ENCODE assay signal across 18 mouse cellular contexts in the genomic region with DNA sequence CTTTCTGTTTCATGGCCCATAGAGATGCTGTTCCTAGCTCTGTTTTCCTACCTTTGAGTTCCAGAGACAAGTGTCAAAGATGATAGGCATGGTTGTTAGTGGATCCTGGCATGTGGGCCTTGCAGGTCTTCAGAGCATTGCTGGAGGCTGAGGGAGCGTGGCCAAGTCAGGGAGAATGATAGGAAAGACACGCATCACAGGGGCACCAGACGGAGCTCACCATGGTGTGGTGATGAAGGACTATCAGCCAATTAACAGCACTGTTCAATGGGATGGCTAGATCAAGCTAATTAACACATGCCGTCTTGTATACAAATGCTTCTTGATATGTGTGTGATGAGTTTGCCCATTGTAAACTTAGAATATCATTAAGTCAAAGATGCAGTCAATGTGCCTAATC.
DNase-seq lines count a peak whose midpoint lies in the region; ATAC-seq and TF ChIP-seq lines count a peak whose summit lies in the region.
"Had no signal": no experiment of that assay in that cellular context is flagged by ENCODE, and none has a peak within 500 bp of the region (broad histone marks: within the 10 kb centered on the region; RNA-seq: fewer than 3 reads in every experiment).

No protein-coding gene starts in this region.

- peak; percentile 61; the same call in 1 of the 2 replicates for ATAC-seq in forebrain, embryonic 15.5 days (replicated peaks)
- ATAC-seq in forebrain, embryonic 11.5 days (replicated peaks; ENCODE audit: low FRiP score) = no peak
- peak; percentile 27; the same call in 1 of the 2 replicates for ATAC-seq in forebrain, postnatal 0 days
- no peak for ATAC-seq in forebrain, embryonic 12.5 days (ENCODE audit: low FRiP score)
- peak; percentile 53; the same call in 1 of the 2 replicates for ATAC-seq in hindbrain, postnatal 0 days
- no peak for ATAC-seq in hindbrain, embryonic 13.5 days (ENCODE audit: low FRiP score)
- ATAC-seq: forebrain, embryonic 14.5 days had no signal

- H3K4me2 ChIP-seq in forebrain, embryonic 15.5 days (replicated peaks) = no peak overlapping the region
- no peak overlapping the region for H3K4me2 ChIP-seq in forebrain, embryonic 11.5 days (ENCODE audit: low read depth, low read length, severe bottlenecking)
- no peak overlapping the region for H3K4me2 ChIP-seq in forebrain, postnatal 0 days (ENCODE audit: low read depth)
- H3K4me2 ChIP-seq in forebrain, embryonic 12.5 days = no peak overlapping the region
- no peak overlapping the region for H3K4me2 ChIP-seq in hindbrain, postnatal 0 days (ENCODE audit: low read depth, low read length)
- H3K4me2 ChIP-seq in hindbrain, embryonic 13.5 days = no peak overlapping the region
- H3K4me2 ChIP-seq: embryonic facial prominence, embryonic 12.5 days had no signal

- H3K36me3 ChIP-seq in forebrain, embryonic 15.5 days = no peaks in the 10 kb centered on the region
- no peaks in the 10 kb centered on the region for H3K36me3 ChIP-seq in forebrain, embryonic 11.5 days (ENCODE audit: control insufficient read depth, insufficient read depth, low read length)
- H3K36me3 ChIP-seq in forebrain, postnatal 0 days (ENCODE audit: insufficient read depth) = no peaks in the 10 kb centered on the region
- H3K36me3 ChIP-seq in forebrain, embryonic 12.5 days (replicated peaks) = no peaks in the 10 kb centered on the region
- no peaks in the 10 kb centered on the region for H3K36me3 ChIP-seq in hindbrain, postnatal 0 days (ENCODE audit: insufficient read depth, low read length)
- H3K36me3 ChIP-seq in hindbrain, embryonic 13.5 days = no peaks in the 10 kb centered on the region
- H3K36me3 ChIP-seq: embryonic facial prominence, embryonic 10.5 days; embryonic facial prominence, embryonic 12.5 days had no signal

- no peaks in the 10 kb centered on the region for H3K27me3 ChIP-seq in forebrain, embryonic 15.5 days
- H3K27me3 ChIP-seq in forebrain, embryonic 11.5 days (ENCODE audit: control insufficient read depth, insufficient read depth, low read length) = no peaks in the 10 kb centered on the region
- H3K27me3 ChIP-seq in forebrain, postnatal 0 days (ENCODE audit: insufficient read depth, low read length) = no peaks in the 10 kb centered on the region
- 0 out of 2 replicates have a peak, but pooled peaks cover 4% of the 10 kb centered on the region for H3K27me3 ChIP-seq in forebrain, embryonic 12.5 days
- no peaks in the 10 kb centered on the region for H3K27me3 ChIP-seq in hindbrain, postnatal 0 days (ENCODE audit: insufficient read depth, low read length)
- H3K27me3 ChIP-seq in hindbrain, embryonic 13.5 days = no peaks in the 10 kb centered on the region
- H3K27me3 ChIP-seq: embryonic facial prominence, embryonic 12.5 days had no signal

- DNase-seq in forebrain, embryonic 11.5 days (ENCODE audit: low spot score) = no peak
- DNase-seq in forebrain, postnatal 0 days = no peak
- DNase-seq in hindbrain, postnatal 0 days (ENCODE audit: low spot score) = peak; percentile 17
- peak; percentile 55 for DNase-seq in brain, embryonic 14.5 days (ENCODE audit: low read depth)
- DNase-seq in ovary, adult 18-20 months (ENCODE audit: low spot score) = no peak
- DNase-seq: adrenal gland, adult 2 months; adrenal gland, postnatal 10 days; adrenal gland, postnatal 25 days; cerebellum, adult 11-12 months; cerebellum, adult 2 months; cerebellum, adult 9-10 months; cerebellum, postnatal 25 days had no signal

- no peaks in the 10 kb centered on the region for H3K9me3 ChIP-seq in forebrain, embryonic 15.5 days
- H3K9me3 ChIP-seq in forebrain, embryonic 11.5 days (ENCODE audit: control insufficient read depth, low read length) = no peaks in the 10 kb centered on the region
- H3K9me3 ChIP-seq in forebrain, postnatal 0 days (ENCODE audit: low read length) = no peaks in the 10 kb centered on the region
- H3K9me3 ChIP-seq in forebrain, embryonic 12.5 days = no peaks in the 10 kb centered on the region
- no peaks in the 10 kb centered on the region for H3K9me3 ChIP-seq in hindbrain, postnatal 0 days (ENCODE audit: low read length)
- H3K9me3 ChIP-seq in hindbrain, embryonic 13.5 days = no peaks in the 10 kb centered on the region
- H3K9me3 ChIP-seq: embryonic facial prominence, embryonic 10.5 days; embryonic facial prominence, embryonic 12.5 days had no signal

- 42% methylated on average over 4 of the region's 4 CpGs for WGBS in forebrain, embryonic 15.5 days
- WGBS in forebrain, embryonic 11.5 days = 81% methylated on average over 4 of the region's 4 CpGs
- WGBS in forebrain, postnatal 0 days = 48% methylated on average over 4 of the region's 4 CpGs
- WGBS in forebrain, embryonic 12.5 days = 67% methylated on average over 4 of the region's 4 CpGs
- 61% methylated on average over 4 of the region's 4 CpGs for WGBS in hindbrain, postnatal 0 days
- 81% methylated on average over 4 of the region's 4 CpGs for WGBS in hindbrain, embryonic 13.5 days

- H3K4me1 ChIP-seq in forebrain, embryonic 15.5 days = no peaks in the 10 kb centered on the region
- no peaks in the 10 kb centered on the region for H3K4me1 ChIP-seq in forebrain, embryonic 11.5 days (replicated peaks; ENCODE audit: control insufficient read depth, insufficient read depth, low read length)
- no peaks in the 10 kb centered on the region for H3K4me1 ChIP-seq in forebrain, postnatal 0 days (ENCODE audit: insufficient read depth)
- no peaks in the 10 kb centered on the region for H3K4me1 ChIP-seq in forebrain, embryonic 12.5 days
- no peaks in the 10 kb centered on the region for H3K4me1 ChIP-seq in hindbrain, postnatal 0 days (ENCODE audit: insufficient read depth, low read length)
- H3K4me1 ChIP-seq in hindbrain, embryonic 13.5 days (replicated peaks) = no peaks in the 10 kb centered on the region
- H3K4me1 ChIP-seq: embryonic facial prominence, embryonic 10.5 days; embryonic facial prominence, embryonic 12.5 days had no signal

- no peak overlapping the region for H3K27ac ChIP-seq in forebrain, embryonic 15.5 days (replicated peaks)
- no peak overlapping the region for H3K27ac ChIP-seq in forebrain, embryonic 11.5 days (ENCODE audit: low read depth, low read length)
- no peak overlapping the region for H3K27ac ChIP-seq in forebrain, postnatal 0 days (ENCODE audit: low read depth, low read length)
- H3K27ac ChIP-seq in forebrain, embryonic 12.5 days = no peak overlapping the region
- no peak overlapping the region for H3K27ac ChIP-seq in hindbrain, postnatal 0 days
- H3K27ac ChIP-seq in hindbrain, embryonic 13.5 days = no peak overlapping the region
- H3K27ac ChIP-seq: embryonic facial prominence, embryonic 10.5 days; embryonic facial prominence, embryonic 12.5 days had no signal

- TF ChIP-seq CTCF in forebrain, postnatal 0 days (IDR thresholded peaks at IDR 0.05; ENCODE audit: low read depth) = no peak
- no peak for TF ChIP-seq CTCF in hindbrain, postnatal 0 days (IDR thresholded peaks at IDR 0.05; ENCODE audit: low read depth)
- no peak for TF ChIP-seq CTCF in brain, embryonic 14.5 days (IDR thresholded peaks at IDR 0.05; ENCODE audit: borderline replicate concordance, extremely low read depth, insufficient read depth, insufficient read length)

- H3K9ac ChIP-seq in forebrain, embryonic 15.5 days (replicated peaks) = no peak overlapping the region
- no peak overlapping the region for H3K9ac ChIP-seq in forebrain, embryonic 11.5 days (ENCODE audit: low read length)
- no peak overlapping the region for H3K9ac ChIP-seq in forebrain, postnatal 0 days
- no peak overlapping the region for H3K9ac ChIP-seq in forebrain, embryonic 12.5 days
- H3K9ac ChIP-seq in hindbrain, postnatal 0 days (replicated peaks; ENCODE audit: low read length) = no peak overlapping the region
- no peak overlapping the region for H3K9ac ChIP-seq in hindbrain, embryonic 13.5 days
- H3K9ac ChIP-seq: embryonic facial prominence, embryonic 12.5 days had no signal

- TF ChIP-seq POLR2A in brain, embryonic 14.5 days (IDR thresholded peaks at IDR 0.05; ENCODE audit: borderline replicate concordance, extremely low read depth, insufficient read depth, insufficient read length, poor library complexity, severe bottlenecking) = no peak

- no peak overlapping the region for H3K4me3 ChIP-seq in forebrain, embryonic 15.5 days
- no peak overlapping the region for H3K4me3 ChIP-seq in forebrain, embryonic 11.5 days (ENCODE audit: low read depth, low read length)
- H3K4me3 ChIP-seq in forebrain, postnatal 0 days (ENCODE audit: low read depth, low read length) = no peak overlapping the region
- H3K4me3 ChIP-seq in forebrain, embryonic 12.5 days (replicated peaks) = no peak overlapping the region
- no peak overlapping the region for H3K4me3 ChIP-seq in hindbrain, postnatal 0 days (ENCODE audit: low read length)
- no peak overlapping the region for H3K4me3 ChIP-seq in hindbrain, embryonic 13.5 days
- H3K4me3 ChIP-seq: embryonic facial prominence, embryonic 10.5 days; embryonic facial prominence, embryonic 12.5 days had no signal

Comparison
In these comparisons a context has a peak if more than half of its experiments do, and no peak if none do; other contexts are left out.
1. ATAC-seq: peak in forebrain, embryonic 15.5 days (single experiment), forebrain, postnatal 0 days (single experiment) and hindbrain, postnatal 0 days (single experiment); none in forebrain, embryonic 11.5 days (single experiment), forebrain, embryonic 12.5 days (single experiment) and hindbrain, embryonic 13.5 days (single experiment).
2. DNase-seq: peak in hindbrain, postnatal 0 days (single experiment) and brain, embryonic 14.5 days (single experiment); none in forebrain, embryonic 11.5 days (single experiment), forebrain, postnatal 0 days (single experiment) and ovary, adult 18-20 months (single experiment).